Mouse (Mus musculus): ENCODE results near the gene Sult2a3. TPM values are rescaled to one million over a fixed set of nuclear protein-coding genes. Genes with fewer than 3 reads are reported as not detected.
"Not testable (repeated sequence)": the region's sequence is repeated elsewhere in the genome, so short reads cannot be mapped to it uniquely, and the experiment has no call there.

Sult2a3 gene
- not detected in 2 replicates for polyA plus RNA-seq (2015; fragmentation: Nextera tagmentation; extraction: Ambion mirVana)

DNA sequence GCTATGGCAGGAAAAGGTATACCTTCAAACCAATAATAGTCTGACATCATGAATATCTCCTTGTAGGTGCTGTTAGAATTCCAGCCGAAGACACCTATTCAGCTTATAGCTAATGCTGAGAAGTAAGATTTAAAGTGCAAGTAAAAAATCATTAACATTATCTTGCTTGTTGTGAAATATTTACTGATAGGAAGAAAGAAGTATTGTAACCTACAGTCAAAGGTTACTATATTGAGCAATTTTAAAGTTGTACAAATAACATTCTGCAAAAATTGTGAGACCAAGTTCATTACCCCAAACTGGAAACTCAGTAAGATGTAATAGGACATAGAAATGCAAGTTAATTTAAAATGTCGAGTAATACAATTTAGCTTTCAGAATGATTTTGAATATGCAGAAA is at the start of gene Sult2a3:
TSS of gene Sult2a3 (minus strand) at position 101 of the 400 bp plus-strand sequence.
- Histone ChIP-seq H3K4me1 (replicated peaks; ENCODE audit: control insufficient read depth, insufficient read depth, low read length) (no peaks in the 10 kb centered on the region), H3K27ac (ENCODE audit: low read depth, low read length) (no peak within 1 kb of the TSS), H3K4me2 (replicated peaks; ENCODE audit: low read depth) (no peak within 1 kb of the TSS), H3K4me3 (ENCODE audit: low read depth, low read length) (no peak within 1 kb of the TSS), H3K9me3 (ENCODE audit: control insufficient read depth) (0 out of 2 replicates have a peak, but pooled peaks cover 2% of the 10 kb centered on the region), H3K36me3 (ENCODE audit: control insufficient read depth, insufficient read depth) (no peaks in the 10 kb centered on the region), H3K27me3 (replicated peaks; ENCODE audit: control insufficient read depth, insufficient read depth, low read length) (no peaks in the 10 kb centered on the region), H3K9ac (ENCODE audit: low read depth, low read length) (no peak within 1 kb of the TSS)
- ATAC-seq: no peak
- TF ChIP-seq CTCF (IDR thresholded peaks at IDR 0.05; ENCODE audit: low read depth): no peak
- WGBS: 91% methylated on average over 2 of the region's 2 CpGs

DNA sequence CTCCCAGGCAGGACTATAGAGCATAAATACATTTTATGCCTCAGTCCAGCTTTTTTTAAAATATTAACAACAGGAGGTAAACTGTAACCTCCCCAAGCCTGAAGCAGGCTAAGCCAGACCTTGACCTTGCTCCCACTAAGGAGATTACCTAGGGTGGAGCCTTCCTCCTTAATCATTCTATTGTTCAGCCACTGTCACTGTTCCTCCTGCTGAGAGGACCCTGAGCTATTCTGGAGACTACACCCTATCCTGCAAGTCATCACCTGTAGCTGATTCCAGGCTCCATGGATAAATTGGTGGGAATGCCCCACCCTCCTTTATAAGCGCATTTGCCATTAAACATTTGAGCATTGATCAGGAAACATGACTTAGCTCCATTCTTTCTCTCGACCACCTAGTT is 2.4 kb downstream of the Sult2a3 start:
- H3K27ac ChIP-seq (ENCODE audit: low read depth, low read length): no peak overlapping the region
- TF ChIP-seq CTCF (IDR thresholded peaks at IDR 0.05; ENCODE audit: low read depth): no peak
- H3K4me1 ChIP-seq (replicated peaks; ENCODE audit: control insufficient read depth, insufficient read depth, low read length): no peaks in the 10 kb centered on the region
- no peaks in the 10 kb centered on the region for H3K36me3 ChIP-seq (ENCODE audit: control insufficient read depth, insufficient read depth)
- H3K9me3 ChIP-seq (ENCODE audit: control insufficient read depth): 0 out of 2 replicates have a peak, but pooled peaks cover 2% of the 10 kb centered on the region
- no peak overlapping the region for H3K4me2 ChIP-seq (replicated peaks; ENCODE audit: low read depth)
- ATAC-seq: no peak
- WGBS: 70% methylated on average over 2 of the region's 2 CpGs
- H3K4me3 ChIP-seq (ENCODE audit: low read depth, low read length): no peak overlapping the region
- H3K9ac ChIP-seq (ENCODE audit: low read depth, low read length): no peak overlapping the region
- H3K27me3 ChIP-seq (replicated peaks; ENCODE audit: control insufficient read depth, insufficient read depth, low read length): no peaks in the 10 kb centered on the region

DNA sequence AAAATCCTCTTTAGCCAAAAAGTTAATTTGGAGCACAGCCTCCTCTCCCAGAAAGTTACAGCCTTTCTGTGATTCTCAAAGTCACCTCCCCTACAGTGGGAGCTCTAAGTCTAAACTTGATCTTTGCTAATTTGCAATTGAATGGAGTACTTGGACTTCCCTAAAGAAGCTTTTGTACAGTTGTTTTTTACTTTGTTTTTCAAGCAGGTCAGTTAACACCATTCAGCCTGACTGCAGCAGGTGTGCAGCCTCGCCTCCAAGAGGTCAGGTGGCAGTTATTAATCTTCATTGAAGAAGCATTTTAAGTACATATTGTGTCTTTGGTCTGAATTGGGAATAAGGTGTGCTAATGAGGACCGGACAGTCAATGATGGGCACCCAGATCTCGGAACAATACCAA is 3.0 kb downstream of the Sult2a3 start:
- 68% methylated on average over 3 of the region's 3 CpGs for WGBS
- H3K27me3 ChIP-seq (replicated peaks; ENCODE audit: control insufficient read depth, insufficient read depth, low read length); H3K9me3 ChIP-seq (ENCODE audit: control insufficient read depth); H3K36me3 ChIP-seq (ENCODE audit: control insufficient read depth, insufficient read depth); H3K4me2 ChIP-seq (replicated peaks; ENCODE audit: low read depth); H3K4me3 ChIP-seq (ENCODE audit: low read depth, low read length); ATAC-seq; H3K9ac ChIP-seq (ENCODE audit: low read depth, low read length); H3K4me1 ChIP-seq (replicated peaks; ENCODE audit: control insufficient read depth, insufficient read depth, low read length); H3K27ac ChIP-seq (ENCODE audit: low read depth, low read length): not testable (repeated sequence)

DNA sequence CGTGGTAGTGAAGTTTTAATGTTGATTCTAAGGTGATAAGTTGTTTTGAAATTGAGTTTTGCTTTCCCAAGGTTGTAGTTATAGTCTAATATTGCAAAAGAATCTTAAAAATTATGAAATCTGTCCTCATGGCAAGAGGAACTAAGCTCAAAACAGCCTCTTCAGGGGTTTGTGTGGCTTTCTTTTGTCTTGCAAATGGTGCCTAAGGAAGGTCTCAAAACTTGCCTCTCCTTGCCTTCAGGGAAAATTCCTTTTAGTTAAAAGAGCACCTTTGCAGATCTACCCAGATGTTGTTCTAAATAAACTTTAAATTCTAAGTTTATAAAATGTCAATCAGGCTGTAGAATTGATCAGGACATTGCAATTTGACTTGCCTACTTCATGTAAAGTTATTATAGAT is 6.1 kb downstream of the Sult2a3 start:
- no peak overlapping the region for H3K9ac ChIP-seq (ENCODE audit: low read depth, low read length)
- no peak for ATAC-seq
- no peak overlapping the region for H3K4me2 ChIP-seq (replicated peaks; ENCODE audit: low read depth)
- TF ChIP-seq CTCF (IDR thresholded peaks at IDR 0.05; ENCODE audit: low read depth): no peak
- H3K4me1 ChIP-seq (replicated peaks; ENCODE audit: control insufficient read depth, insufficient read depth, low read length): no peaks in the 10 kb centered on the region
- 0 out of 2 replicates have a peak, but pooled peaks cover 2% of the 10 kb centered on the region for H3K9me3 ChIP-seq (ENCODE audit: control insufficient read depth)
- no peaks in the 10 kb centered on the region for H3K36me3 ChIP-seq (ENCODE audit: control insufficient read depth, insufficient read depth)
- WGBS: 34% methylated on average over 1 of the region's 1 CpGs
- no peak overlapping the region for H3K27ac ChIP-seq (ENCODE audit: low read depth, low read length)
- H3K4me3 ChIP-seq (ENCODE audit: low read depth, low read length): no peak overlapping the region
- H3K27me3 ChIP-seq (replicated peaks; ENCODE audit: control insufficient read depth, insufficient read depth, low read length): no peaks in the 10 kb centered on the region

DNA sequence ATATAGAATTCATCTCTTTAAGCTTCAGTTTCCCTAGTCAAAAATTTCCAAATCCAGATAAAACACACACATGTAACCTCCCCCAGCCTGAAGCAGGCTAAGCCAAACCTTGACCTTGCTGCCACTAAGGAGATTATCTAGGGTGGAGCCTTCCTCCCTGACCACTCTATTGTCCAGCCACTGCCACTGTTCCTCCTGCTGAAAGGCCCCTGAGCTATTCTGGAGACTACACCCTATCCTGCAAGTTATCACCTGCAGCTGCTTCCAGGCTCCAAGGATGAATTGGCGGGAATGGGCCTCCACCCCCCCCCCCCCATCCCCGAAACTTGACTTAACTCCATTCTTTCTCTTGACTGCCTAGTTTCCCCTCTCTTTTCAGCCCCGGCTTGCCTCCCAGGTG is 8.4 kb downstream of the Sult2a3 start:
- not testable (repeated sequence) for H3K4me1 ChIP-seq (replicated peaks; ENCODE audit: control insufficient read depth, insufficient read depth, low read length); H3K9ac ChIP-seq (ENCODE audit: low read depth, low read length); H3K27me3 ChIP-seq (replicated peaks; ENCODE audit: control insufficient read depth, insufficient read depth, low read length); H3K27ac ChIP-seq (ENCODE audit: low read depth, low read length); H3K9me3 ChIP-seq (ENCODE audit: control insufficient read depth); H3K4me3 ChIP-seq (ENCODE audit: low read depth, low read length); H3K4me2 ChIP-seq (replicated peaks; ENCODE audit: low read depth); H3K36me3 ChIP-seq (ENCODE audit: control insufficient read depth, insufficient read depth); ATAC-seq
- 73% methylated on average over 3 of the region's 3 CpGs for WGBS

DNA sequence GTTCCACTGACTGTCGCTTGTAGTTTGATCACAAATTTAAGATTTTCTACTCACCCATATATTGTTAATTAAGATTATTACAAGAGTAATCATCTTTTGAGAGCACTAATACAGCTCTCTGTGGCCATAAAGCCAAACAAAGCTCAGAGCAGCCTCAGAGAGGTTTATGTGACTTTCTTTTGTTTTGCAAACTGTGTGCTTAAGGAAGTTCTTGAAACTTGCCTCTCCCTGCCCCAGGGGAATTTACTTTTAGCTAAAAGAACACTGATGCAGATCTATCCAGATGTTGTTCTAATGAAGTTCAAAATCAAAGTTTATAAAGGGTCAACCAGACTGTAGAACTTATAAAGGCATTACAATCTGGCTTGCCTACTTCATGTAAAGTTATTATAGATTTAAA is 75.0 kb downstream of the Sult2a3 start:
- 56% methylated on average over 1 of the region's 1 CpGs for WGBS
- not testable (repeated sequence) for H3K4me3 ChIP-seq (ENCODE audit: low read depth, low read length); H3K27me3 ChIP-seq (replicated peaks; ENCODE audit: control insufficient read depth, insufficient read depth, low read length); H3K4me1 ChIP-seq (replicated peaks; ENCODE audit: control insufficient read depth, insufficient read depth, low read length); ATAC-seq; H3K36me3 ChIP-seq (ENCODE audit: control insufficient read depth, insufficient read depth); H3K27ac ChIP-seq (ENCODE audit: low read depth, low read length); H3K4me2 ChIP-seq (replicated peaks; ENCODE audit: low read depth); H3K9ac ChIP-seq (ENCODE audit: low read depth, low read length); H3K9me3 ChIP-seq (ENCODE audit: control insufficient read depth)

DNA sequence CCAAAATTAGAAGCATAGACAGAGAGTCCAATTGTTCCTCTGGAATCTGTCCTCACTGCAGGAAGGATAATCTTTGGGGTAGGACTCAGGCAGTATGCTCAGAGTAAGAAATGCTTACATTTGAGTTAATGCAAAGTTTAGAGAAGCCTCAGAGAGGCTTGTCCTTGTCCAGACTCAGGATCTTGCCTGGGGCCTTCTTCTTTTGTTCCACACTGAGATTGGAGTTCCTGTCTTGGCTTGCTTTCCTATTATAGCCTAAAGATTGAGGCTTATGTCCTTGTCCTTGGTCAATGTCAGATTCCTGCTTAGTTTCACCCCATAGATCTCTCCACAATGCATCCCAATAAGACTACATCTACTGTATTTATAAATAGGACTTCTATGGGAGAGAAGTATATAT is 92.0 kb downstream of the Sult2a3 start:
- not testable (repeated sequence) for H3K36me3 ChIP-seq (ENCODE audit: control insufficient read depth, insufficient read depth); H3K4me1 ChIP-seq (replicated peaks; ENCODE audit: control insufficient read depth, insufficient read depth, low read length); ATAC-seq; H3K9ac ChIP-seq (ENCODE audit: low read depth, low read length); H3K27me3 ChIP-seq (replicated peaks; ENCODE audit: control insufficient read depth, insufficient read depth, low read length); H3K4me2 ChIP-seq (replicated peaks; ENCODE audit: low read depth); H3K9me3 ChIP-seq (ENCODE audit: control insufficient read depth); H3K4me3 ChIP-seq (ENCODE audit: low read depth, low read length); H3K27ac ChIP-seq (ENCODE audit: low read depth, low read length)

Other genes with a start within 250 kb of the Sult2a3 start
- not detected in 2 replicates for gene Sult2a4, start 133.4 kb downstream of the Sult2a3 start, polyA plus RNA-seq (2015; fragmentation: Nextera tagmentation; extraction: Ambion mirVana)
- gene Sult2a6, start 131.8 kb upstream of the Sult2a3 start, polyA plus RNA-seq (2015; fragmentation: Nextera tagmentation; extraction: Ambion mirVana): not detected in 2 replicates
- gene Obox8, start 210.5 kb upstream of the Sult2a3 start, polyA plus RNA-seq (2015; fragmentation: Nextera tagmentation; extraction: Ambion mirVana): not detected in 2 replicates